Mouse (Mus musculus) B cell, adult (primary cell): ENCODE data around the gene Morf4l2. TPM values are rescaled to one million over a fixed set of nuclear protein-coding genes. Genes with fewer than 3 reads are reported as not detected.

ENCODE experiments used
- total RNA-seq: library from RNA; stranded (reverse); gene quantifications from 4 replicates; pipeline ENCODE4 v1.2.4, GENCODE M21; 2023; ENCODE audit not compliant: inconsistent age

The Morf4l2 gene
- total RNA-seq, result 122 to 138 TPM (median 129 TPM) in 4 replicates

DNA sequence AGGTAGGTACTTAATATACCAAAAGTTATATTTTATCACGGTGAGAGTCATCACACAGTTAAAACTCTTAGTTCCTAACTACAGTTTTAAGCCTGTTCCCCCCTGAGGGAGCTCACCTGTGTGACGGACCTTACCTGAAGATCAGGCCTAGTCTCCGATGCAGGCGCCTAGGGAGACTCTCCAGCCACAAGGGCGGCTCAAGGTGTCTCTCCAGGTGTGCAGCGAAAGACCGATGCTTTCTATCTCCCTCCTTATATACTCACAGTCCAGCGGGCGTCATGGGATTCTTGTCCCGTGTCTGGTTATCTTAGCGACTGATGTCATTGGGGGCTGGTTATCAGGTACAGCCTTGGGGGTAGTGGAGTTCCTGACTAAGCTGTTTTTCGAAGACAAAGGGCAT lies at the start of gene Morf4l2:
TSS of gene Morf4l2 (minus strand) at position 232 of the 400 bp plus-strand sequence.

DNA sequence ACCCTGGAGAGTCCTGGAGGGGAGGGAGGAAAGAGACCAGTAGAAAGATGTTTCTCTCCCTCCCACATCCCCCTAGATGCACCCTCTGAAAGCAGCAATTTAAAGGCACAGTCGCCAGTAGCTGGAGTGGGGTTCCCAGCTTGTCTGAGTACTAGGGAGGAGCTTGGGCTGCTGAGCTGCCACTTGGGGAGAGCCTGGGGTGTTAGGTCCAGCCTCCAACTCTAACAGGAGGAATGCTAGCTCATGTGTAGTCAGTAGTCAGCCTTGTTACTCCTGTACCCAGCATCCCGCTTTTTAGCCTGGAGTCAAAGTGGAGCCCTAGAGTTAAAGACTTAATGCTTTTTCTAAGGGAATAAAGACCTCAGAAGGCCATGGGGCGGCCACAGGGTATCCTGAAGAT lies 36.6 kb upstream of the Morf4l2 start, which contains the start of gene Glra4:
TSS of gene Glra4 (minus strand) at position 101 of the 400 bp plus-strand sequence.

GRCm38 (mm10) chrX:136707446-136708167 lies 35.9 kb downstream of the Morf4l2 start, which contains the start of gene Tceal1:
Gene Tceal1 (plus strand): TSS chrX:136707982.

Other genes with a start within 250 kb of the Morf4l2 start
- not detected in 4 replicates for gene Kir3dl1, start 225.7 kb downstream of the Morf4l2 start, total RNA-seq
- not detected in 4 replicates for gene Kir3dl2, start 199.6 kb downstream of the Morf4l2 start, total RNA-seq
- 0.48 TPM in 1 of 4 replicates, not detected in the others for gene Tceal3, start 152.8 kb downstream of the Morf4l2 start, total RNA-seq
- 0.24 to 0.60 TPM (median 0.46 TPM) in 4 replicates for gene Tceal1, start 35.7 kb downstream of the Morf4l2 start, total RNA-seq
- not detected in 4 replicates for gene Glra4, start 36.5 kb upstream of the Morf4l2 start, total RNA-seq
- 5.0 to 6.9 TPM (median 5.6 TPM) in 4 replicates for gene Plp1, start 79.0 kb upstream of the Morf4l2 start, total RNA-seq
- not detected in 4 replicates for gene Rab9b, start 125.1 kb upstream of the Morf4l2 start, total RNA-seq
- not detected in 4 replicates for gene H2bfm, start 183.6 kb upstream of the Morf4l2 start, total RNA-seq
- gene Tmsb15b2, start 231.8 kb upstream of the Morf4l2 start, total RNA-seq, result 12.0 to 30.5 TPM (median 22.0 TPM) in 4 replicates
- gene Tmsb15l, start 233.2 kb upstream of the Morf4l2 start, total RNA-seq, result 1.4 to 2.4 TPM in 2 of 4 replicates, not detected in the others
- gene Tmsb15b1, start 233.2 kb upstream of the Morf4l2 start, total RNA-seq, result 3.0 to 8.4 TPM (median 5.0 TPM) in 4 replicates
- 17.4 to 21.8 TPM (median 17.8 TPM) in 4 replicates for gene Zcchc18, start 249.5 kb upstream of the Morf4l2 start, total RNA-seq